Mouse (Mus musculus) naive thymus-derived CD4-positive, alpha-beta T cell, adult 2 months (primary cell): ENCODE measurements around the gene Sbpl.
"Not testable (repeated sequence)": the region's sequence is repeated elsewhere in the genome, so short reads cannot be mapped to it uniquely, and the experiment has no call there.

ENCODE experiments used
- DNase-seq: peaks from one replicate; pipeline ENCODE4 v3.0.0-alpha.2; 2011; ENCODE audit warnings: low read depth

The Sbpl gene

GRCm38 (mm10) chr17:23960084-23960738, 5.1 kb upstream of the Sbpl start:
- peak; percentile 88 for DNase-seq

- DNase-seq, result not testable (repeated sequence)
These were observed 4.2 kb downstream of the Sbpl start for GRCm38 (mm10) chr17:23950828-23951227.

- no peak for DNase-seq
These were observed 6.0 kb downstream of the Sbpl start for GRCm38 (mm10) chr17:23949068-23949467.

GRCm38 (mm10) chr17:23947486-23947885, 7.6 kb downstream of the Sbpl start:
- DNase-seq, result not testable (repeated sequence)

- DNase-seq, result no peak
These were observed 13.7 kb downstream of the Sbpl start, which contains the start of gene Sbp for GRCm38 (mm10) chr17:23941372-23941771. Sbp (plus strand) TSS chr17:23941672.

- DNase-seq, result no peak
These were observed 23.9 kb downstream of the Sbpl start for GRCm38 (mm10) chr17:23931157-23931556.

GRCm38 (mm10) chr17:23925090-23925493, 30.0 kb downstream of the Sbpl start:
- peak; percentile 58 for DNase-seq

- DNase-seq, result peak; percentile 85
These were observed 30.5 kb downstream of the Sbpl start for GRCm38 (mm10) chr17:23924531-23925007.

- DNase-seq, result not testable (repeated sequence)
These were observed 37.9 kb downstream of the Sbpl start, which contains the start of gene Dcpp3 for GRCm38 (mm10) chr17:23917158-23917557. Dcpp3 (plus strand) TSS chr17:23917458.
